Mouse (Mus musculus): ENCODE data around the gene Rrp1.

DNA sequence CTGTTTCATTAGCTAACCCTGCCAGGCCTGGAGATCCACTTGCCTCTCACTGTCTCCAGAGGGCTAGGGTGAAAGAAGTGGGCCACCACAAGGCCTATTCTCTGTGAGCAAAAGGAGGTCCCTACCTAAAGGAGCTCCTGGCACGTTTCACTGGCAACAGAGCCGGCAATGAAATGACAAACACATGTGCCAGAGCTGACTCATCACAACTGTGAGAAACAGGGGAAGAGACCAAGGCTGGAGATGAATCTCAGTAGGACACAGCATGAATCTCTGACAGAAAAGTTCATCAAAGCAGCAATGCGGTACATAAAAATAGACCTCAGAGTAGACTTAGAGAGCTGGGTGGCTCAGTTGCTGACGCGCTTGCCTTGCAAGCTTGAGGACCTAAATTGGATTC is 5.0 kb upstream of the Rrp1 start:
- TF ChIP-seq POLR2A (IDR thresholded peaks at IDR 0.05; ENCODE audit: insufficient read depth, low read depth, low read length) (no peak), EP300 (IDR thresholded peaks at IDR 0.05; ENCODE audit: insufficient read depth, low read depth, low read length) (no peak)

Measured in heart, adult 2 months (tissue).